18 mouse cellular contexts compared by ENCODE assay signal in the genomic region with DNA sequence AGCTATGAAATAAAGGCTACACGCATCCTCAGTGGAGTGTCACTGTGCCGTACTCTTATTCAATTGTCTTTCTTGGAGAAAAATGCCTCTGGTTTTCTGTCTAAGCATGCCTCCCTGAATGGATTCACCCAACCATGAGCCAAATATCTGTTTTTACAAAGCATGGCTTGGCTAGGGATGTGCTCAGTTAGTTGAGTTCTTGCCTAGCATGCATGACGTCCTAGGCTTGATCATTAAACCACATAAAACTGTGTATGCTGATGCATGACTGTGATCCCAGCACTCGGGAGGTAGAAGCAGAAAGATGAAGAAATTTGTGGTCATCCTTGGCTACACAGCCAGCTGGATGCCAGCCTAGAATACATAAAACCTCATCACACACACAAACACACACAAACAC.
A peak's percentile ranks its signal among the peaks of the same experiment; 100 is the strongest.
DNase-seq lines count a peak whose midpoint lies in the region; ATAC-seq and TF ChIP-seq lines count a peak whose summit lies in the region.
"Had no signal": no experiment of that assay in that cellular context is flagged by ENCODE, and none has a peak within 500 bp of the region (broad histone marks: within the 10 kb centered on the region; RNA-seq: fewer than 3 reads in every experiment).

No protein-coding gene starts in this region.

- no peak for TF ChIP-seq CTCF in kidney, adult 2 months (conservative IDR thresholded peaks at IDR 0.05; ENCODE audit: insufficient read depth, insufficient read length, low read depth, low read length)
- TF ChIP-seq CTCF in CH12.LX (conservative IDR thresholded peaks at IDR 0.05 in 1 of 2, IDR thresholded peaks at IDR 0.05 in 1 of 2; ENCODE audit: low read depth in 2 of 2, low read length in 2 of 2): no peak

- TF ChIP-seq RAD21 in CH12.LX (IDR thresholded peaks at IDR 0.05; ENCODE audit: low read depth, low read length): no peak

- H3K9me3 ChIP-seq in CH12.LX (replicated peaks; ENCODE audit: low read length): no peaks in the 10 kb centered on the region
- H3K9me3 ChIP-seq in kidney, embryonic 15.5 days (replicated peaks): no peaks in the 10 kb centered on the region
- H3K9me3 ChIP-seq: embryonic facial prominence, embryonic 12.5 days; forebrain, embryonic 15.5 days; heart, embryonic 10.5 days; hindbrain, embryonic 13.5 days had no signal

- H3K27me3 ChIP-seq in kidney, adult 2 months (replicated peaks; ENCODE audit: control insufficient read depth, insufficient read depth, low read length): no peaks in the 10 kb centered on the region
- peaks cover 88% of the 10 kb centered on the region for H3K27me3 ChIP-seq in CH12.LX (replicated peaks)
- peaks cover 8% of the 10 kb centered on the region; the same call in 1 of the 2 replicates for H3K27me3 ChIP-seq in kidney, embryonic 15.5 days
- H3K27me3 ChIP-seq: embryonic facial prominence, embryonic 12.5 days had no signal

- dilution Hi-C loops in CH12.LX (cut with MboI; ENCODE audit: extremely low pct_ligation_motif_present, extremely low pct_unique_long_range_greater_than_20kb, low sequenced_read_pairs): no loop called here

- WGBS in kidney, adult 2 months: 44% methylated on average over 4 of the region's 4 CpGs
- 58% methylated on average over 4 of the region's 4 CpGs for WGBS in kidney, embryonic 15.5 days

- peak overlapping the region; percentile 16 for H3K4me2 ChIP-seq in CH12.LX (ENCODE audit: insufficient read depth, low read depth, poor library complexity, severe bottlenecking)
- no peak overlapping the region for H3K4me2 ChIP-seq in kidney, embryonic 15.5 days
- H3K4me2 ChIP-seq: embryonic facial prominence, embryonic 12.5 days; forebrain, embryonic 15.5 days; hindbrain, embryonic 13.5 days had no signal

- TF ChIP-seq EP300 in CH12.LX (IDR thresholded peaks at IDR 0.05; ENCODE audit: low read length): no peak

- H3K9ac ChIP-seq in CH12.LX (ENCODE audit: insufficient read depth, low read depth): no peak overlapping the region
- H3K9ac ChIP-seq in kidney, embryonic 15.5 days: no peak overlapping the region
- H3K9ac ChIP-seq: embryonic facial prominence, embryonic 12.5 days; forebrain, embryonic 15.5 days; hindbrain, embryonic 13.5 days had no signal

- H3K4me3 ChIP-seq in kidney, adult 2 months (ENCODE audit: insufficient read depth, low read depth, low read length): no peak overlapping the region
- no peak overlapping the region for H3K4me3 ChIP-seq in CH12.LX (replicated peaks in 1 of 3; ENCODE audit: low read depth in 2 of 3, low read length in 2 of 3, poor library complexity in 1 of 3)
- no peak overlapping the region for H3K4me3 ChIP-seq in kidney, embryonic 15.5 days (replicated peaks)
- H3K4me3 ChIP-seq: embryonic facial prominence, embryonic 12.5 days; forebrain, embryonic 15.5 days; heart, embryonic 10.5 days; hindbrain, embryonic 13.5 days had no signal

- H3K36me3 ChIP-seq in kidney, adult 2 months (ENCODE audit: control insufficient read depth, insufficient read depth, low read length): no peaks in the 10 kb centered on the region
- H3K36me3 ChIP-seq in CH12.LX (replicated peaks in 1 of 2; ENCODE audit: control insufficient read depth in 1 of 2, insufficient read depth in 1 of 2, low read length in 1 of 2): no peaks in the 10 kb centered on the region
- no peaks in the 10 kb centered on the region for H3K36me3 ChIP-seq in kidney, embryonic 15.5 days
- H3K36me3 ChIP-seq: embryonic facial prominence, embryonic 12.5 days; forebrain, embryonic 15.5 days; heart, embryonic 10.5 days; hindbrain, embryonic 13.5 days had no signal

- DNase-seq in kidney, adult 2 months: peak; percentile 70
- no peak for DNase-seq in kidney, adult 18-20 months
- no peak for DNase-seq in CH12.LX (ENCODE audit: extremely low read depth)
- peak; percentile 35 to 43 for DNase-seq in kidney, postnatal 36 days
- DNase-seq in cerebellum, postnatal 10 days: no peak
- no peak for DNase-seq in cerebellum, postnatal 4 days (ENCODE audit: low spot score in 2 of 2)
- DNase-seq: adrenal gland, adult 8-10 months; adrenal gland, postnatal 36 days; cerebellum, adult 2 months; cerebellum, postnatal 14 days; gastrocnemius, postnatal 10 days; heart, adult 18-20 months; heart, postnatal 10 days had no signal

- ATAC-seq in kidney, embryonic 15.5 days (replicated peaks; ENCODE audit: low FRiP score): 0 out of 2 replicates have a peak, but pooled peaks have one; percentile 60
- ATAC-seq: forebrain, embryonic 15.5 days had no signal

- H3K27ac ChIP-seq in kidney, adult 2 months (ENCODE audit: insufficient read depth, low read depth, low read length): no peak overlapping the region
- no peak overlapping the region for H3K27ac ChIP-seq in CH12.LX (ENCODE audit: insufficient read depth, low read depth)
- H3K27ac ChIP-seq in kidney, embryonic 15.5 days: no peak overlapping the region
- H3K27ac ChIP-seq: embryonic facial prominence, embryonic 12.5 days; forebrain, embryonic 15.5 days; heart, embryonic 10.5 days; hindbrain, embryonic 13.5 days had no signal

- H3K79me2 ChIP-seq in CH12.LX (replicated peaks; ENCODE audit: control insufficient read depth, extremely low read depth, insufficient read depth, poor library complexity, severe bottlenecking): no peaks in the 10 kb centered on the region

- TF ChIP-seq POLR2A in kidney, adult 2 months (IDR thresholded peaks at IDR 0.05; ENCODE audit: low read depth, low read length): no peak
- no peak for TF ChIP-seq POLR2A in CH12.LX (IDR thresholded peaks at IDR 0.05; ENCODE audit: low read depth, low read length)

- H3K4me1 ChIP-seq in kidney, adult 2 months (ENCODE audit: control insufficient read depth, insufficient read depth, low read length): no peaks in the 10 kb centered on the region
- no peaks in the 10 kb centered on the region for H3K4me1 ChIP-seq in CH12.LX (ENCODE audit: control insufficient read depth in 1 of 2, insufficient read depth in 2 of 2)
- H3K4me1 ChIP-seq in kidney, embryonic 15.5 days: peaks cover 24% of the 10 kb centered on the region
- H3K4me1 ChIP-seq: forebrain, embryonic 15.5 days; heart, embryonic 10.5 days had no signal

- in situ Hi-C loops in CH12.LX (cut with MboI; ENCODE audit: low pct_ligation_motif_present, low pct_unique_long_range_greater_than_20kb, low sequenced_read_pairs): no loop called here

TF ChIP-seq in CH12.LX, 34 proteins besides CTCF, POLR2A, EP300 and RAD21:
- no peak for TF ChIP-seq RCOR1 (conservative IDR thresholded peaks at IDR 0.05; ENCODE audit: low read depth, low read length)
- no peak for TF ChIP-seq JUN (IDR thresholded peaks at IDR 0.05; ENCODE audit: insufficient read depth, low read depth, low read length)
- TF ChIP-seq KAT2A (IDR thresholded peaks at IDR 0.05; ENCODE audit: insufficient replicate concordance, low read length): no peak
- no peak for TF ChIP-seq NELFE (IDR thresholded peaks at IDR 0.05; ENCODE audit: low read depth, low read length)
- TF ChIP-seq BHLHE40 (IDR thresholded peaks at IDR 0.05; ENCODE audit: low read depth, low read length): no peak
- no peak for TF ChIP-seq TCF12 (IDR thresholded peaks at IDR 0.05; ENCODE audit: low read depth, low read length)
- no peak for TF ChIP-seq USF1 (IDR thresholded peaks at IDR 0.05; ENCODE audit: low read depth, low read length)
- no peak for TF ChIP-seq MYC (IDR thresholded peaks at IDR 0.05; ENCODE audit: low read depth, low read length)
- TF ChIP-seq ZMIZ1 (IDR thresholded peaks at IDR 0.05; ENCODE audit: low read depth, low read length): no peak
- TF ChIP-seq CHD1 (IDR thresholded peaks at IDR 0.05; ENCODE audit: low read depth, low read length): no peak
- no peak for TF ChIP-seq POLR2AphosphoS2 (IDR thresholded peaks at IDR 0.05; ENCODE audit: low read depth, low read length)
- no peak for TF ChIP-seq SMC3 (IDR thresholded peaks at IDR 0.05; ENCODE audit: low read depth, low read length)
- TF ChIP-seq NRF1 (IDR thresholded peaks at IDR 0.05; ENCODE audit: low read depth, low read length): no peak
- TF ChIP-seq ZNF384 (IDR thresholded peaks at IDR 0.05; ENCODE audit: low read depth, low read length): no peak
- no peak for TF ChIP-seq MAFK (IDR thresholded peaks at IDR 0.05; ENCODE audit: insufficient replicate concordance, low read length)
- TF ChIP-seq TBP (conservative IDR thresholded peaks at IDR 0.05; ENCODE audit: low read depth, low read length): no peak
- TF ChIP-seq ZKSCAN1 (IDR thresholded peaks at IDR 0.05; ENCODE audit: borderline replicate concordance, low read depth, low read length): no peak

Comparison
In these comparisons a context has a peak if more than half of its experiments do, and no peak if none do; other contexts are left out.
1. DNase-seq: peak in kidney, adult 2 months (single experiment) and kidney, postnatal 36 days (2 of 2); none in kidney, adult 18-20 months (single experiment), CH12.LX (single experiment), cerebellum, postnatal 10 days (0 of 2) and cerebellum, postnatal 4 days (0 of 2).